Mouse (Mus musculus): ENCODE data around the gene Fam83f. TPM values are rescaled to one million over a fixed set of nuclear protein-coding genes. Genes with fewer than 3 reads are reported as not detected.

Fam83f gene
- polyA plus RNA-seq, 1 experiment from 2014 or later: 2.9 TPM

DNA sequence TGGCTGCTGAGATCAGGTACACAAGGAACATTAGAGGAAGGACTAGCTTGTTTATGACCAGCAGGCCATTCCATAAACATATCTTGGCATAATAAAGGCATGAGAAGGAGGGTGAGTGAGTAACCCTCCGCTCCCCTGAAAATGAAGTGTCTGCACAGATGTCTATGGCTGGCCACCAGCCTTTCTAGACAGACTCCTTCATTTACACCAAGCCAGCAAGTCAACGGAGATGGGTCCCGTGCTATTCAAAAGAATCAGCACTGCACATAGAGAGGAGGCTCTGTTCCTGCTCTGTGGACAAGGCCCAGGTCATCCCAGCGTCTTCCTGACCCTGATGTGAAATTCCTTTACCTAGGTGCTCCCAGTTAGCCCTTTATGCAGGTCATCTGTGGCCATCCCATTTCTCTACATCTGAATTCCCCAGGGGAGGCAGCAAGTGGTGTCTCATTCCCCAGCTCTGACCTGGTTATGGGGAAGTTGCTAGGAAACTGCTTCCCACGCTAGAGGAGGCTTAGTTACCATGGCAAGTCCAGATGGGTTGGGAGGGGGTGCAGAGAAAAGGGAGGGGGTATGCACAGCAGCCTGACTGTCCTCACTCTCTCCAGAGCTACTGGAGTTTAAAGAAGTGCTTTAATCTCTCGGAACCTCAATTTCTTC, 12.7 kb upstream of the Fam83f start:
- ATAC-seq (ENCODE audit: low FRiP score, low TSS enrichment): no peak
- 75% methylated on average over 6 of the region's 6 CpGs for WGBS
- H3K4me3 ChIP-seq (ENCODE audit: low read length): no peak overlapping the region

DNA sequence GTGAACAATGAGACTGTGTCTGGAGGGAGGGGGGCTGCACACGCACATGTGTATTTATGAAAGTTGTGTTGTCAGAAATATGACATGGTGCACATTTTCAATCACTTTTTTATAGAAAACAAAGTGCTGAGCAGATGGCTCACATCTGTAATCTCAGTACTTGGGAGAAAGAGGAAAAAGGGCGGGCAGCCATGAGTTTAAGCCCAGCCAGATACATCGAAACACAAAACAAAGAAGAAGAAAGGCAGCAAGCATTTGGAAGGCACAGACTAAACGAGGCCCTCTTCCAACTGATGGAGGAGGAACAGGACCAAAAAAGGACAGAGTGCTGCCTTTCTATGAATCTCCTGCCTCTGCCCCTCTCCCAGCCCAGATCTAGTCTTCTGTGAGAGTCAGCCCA, 10.7 kb upstream of the Fam83f start:
- Histone ChIP-seq H3K27ac (ENCODE audit: low read depth, low read length) (no peak overlapping the region), H3K27me3 (ENCODE audit: control insufficient read depth, insufficient read depth, low read length) (no peaks in the 10 kb centered on the region), H3K4me2 (replicated peaks; ENCODE audit: low read depth, low read length) (no peak overlapping the region), H3K4me1 (ENCODE audit: control insufficient read depth, insufficient read depth, low read length) (no peaks in the 10 kb centered on the region), H3K36me3 (ENCODE audit: control insufficient read depth, insufficient read depth, low read length) (no peaks in the 10 kb centered on the region), H3K9me3 (ENCODE audit: control insufficient read depth, low read length) (no peaks in the 10 kb centered on the region), H3K9ac (ENCODE audit: low read depth, low read length) (no peak overlapping the region), H3K4me3 (ENCODE audit: low read length) (no peak overlapping the region)
- no peak for ATAC-seq (ENCODE audit: low FRiP score, low TSS enrichment)
- WGBS: 62% methylated on average over 4 of the region's 4 CpGs

More for the DNA sequence above, 12.7 kb upstream of the Fam83f start:
- no peak overlapping the region for H3K4me2 ChIP-seq (replicated peaks; ENCODE audit: low read depth, low read length)
- no peaks in the 10 kb centered on the region for H3K36me3 ChIP-seq (ENCODE audit: control insufficient read depth, insufficient read depth, low read length)
- no peaks in the 10 kb centered on the region for H3K4me1 ChIP-seq (ENCODE audit: control insufficient read depth, insufficient read depth, low read length)
- H3K9me3 ChIP-seq (ENCODE audit: control insufficient read depth, low read length): no peaks in the 10 kb centered on the region
- H3K27ac ChIP-seq (ENCODE audit: low read depth, low read length): no peak overlapping the region
- H3K9ac ChIP-seq (ENCODE audit: low read depth, low read length): no peak overlapping the region
- no peaks in the 10 kb centered on the region for H3K27me3 ChIP-seq (ENCODE audit: control insufficient read depth, insufficient read depth, low read length)

DNA sequence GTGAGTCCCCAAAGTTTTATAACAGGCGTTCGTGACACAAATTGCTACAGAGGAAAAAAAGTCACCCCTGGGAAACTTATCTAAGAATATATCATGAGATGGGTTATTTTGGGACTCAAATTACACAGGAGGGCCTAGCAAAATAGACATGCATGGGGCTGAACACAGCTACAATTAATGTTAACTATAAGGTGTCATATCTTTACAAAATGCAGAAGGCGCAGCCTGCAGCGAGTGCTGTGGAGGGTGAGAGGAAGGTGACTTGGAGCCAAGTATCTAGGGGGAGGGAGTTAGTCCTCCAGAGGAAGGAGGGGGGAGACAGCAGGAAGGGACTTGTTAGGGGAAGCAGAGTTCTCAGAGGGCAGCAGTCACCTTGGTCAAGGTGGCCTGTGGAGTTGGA, 7.2 kb upstream of the Fam83f start:
- ATAC-seq (ENCODE audit: low FRiP score, low TSS enrichment): no peak
- no peak overlapping the region for H3K4me2 ChIP-seq (replicated peaks; ENCODE audit: low read depth, low read length)

DNA sequence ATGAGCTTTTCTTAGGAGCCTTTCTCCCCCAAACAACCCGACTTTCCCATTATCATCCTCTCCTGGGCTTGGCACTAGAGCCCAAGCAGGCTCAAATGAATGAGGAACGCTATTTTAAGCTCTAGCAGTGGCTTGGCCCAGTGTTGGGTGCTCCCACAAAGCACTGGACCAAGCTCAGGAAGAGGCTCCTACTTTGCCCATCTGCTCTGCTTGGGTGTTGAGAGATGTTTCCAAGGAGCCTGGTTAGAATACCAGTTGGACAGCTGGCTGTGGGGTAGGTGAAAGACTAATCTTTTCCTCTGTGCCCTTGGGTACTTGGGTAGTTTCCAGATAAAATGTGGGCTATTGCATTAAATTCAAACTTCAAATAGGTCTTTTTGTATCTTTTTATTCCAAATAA, 1.2 kb downstream of the Fam83f start:
- no peak overlapping the region for H3K27ac ChIP-seq (ENCODE audit: low read depth, low read length)
- H3K4me1 ChIP-seq (ENCODE audit: control insufficient read depth, insufficient read depth, low read length): peaks cover 4% of the 10 kb centered on the region; the same call in 1 of the 2 replicates
- H3K4me2 ChIP-seq (replicated peaks; ENCODE audit: low read depth, low read length): no peak overlapping the region
- WGBS: 48% methylated on average over 2 of the region's 2 CpGs
- H3K9ac ChIP-seq (ENCODE audit: low read depth, low read length): no peak overlapping the region
- ATAC-seq (ENCODE audit: low FRiP score, low TSS enrichment): no peak
- no peak overlapping the region for H3K4me3 ChIP-seq (ENCODE audit: low read length)
- peaks cover 27% of the 10 kb centered on the region for H3K27me3 ChIP-seq (ENCODE audit: control insufficient read depth, insufficient read depth, low read length)
- no peaks in the 10 kb centered on the region for H3K36me3 ChIP-seq (ENCODE audit: control insufficient read depth, insufficient read depth, low read length)
- no peaks in the 10 kb centered on the region for H3K9me3 ChIP-seq (ENCODE audit: control insufficient read depth, low read length)

More for the DNA sequence above, 7.2 kb upstream of the Fam83f start:
- no peaks in the 10 kb centered on the region for H3K27me3 ChIP-seq (ENCODE audit: control insufficient read depth, insufficient read depth, low read length)
- WGBS: 65% methylated on average over 4 of the region's 4 CpGs
- no peak overlapping the region for H3K9ac ChIP-seq (ENCODE audit: low read depth, low read length)
- no peak overlapping the region for H3K27ac ChIP-seq (ENCODE audit: low read depth, low read length)
- no peak overlapping the region for H3K4me3 ChIP-seq (ENCODE audit: low read length)
- peaks cover 4% of the 10 kb centered on the region; the same call in 1 of the 2 replicates for H3K9me3 ChIP-seq (ENCODE audit: control insufficient read depth, low read length)
- no peaks in the 10 kb centered on the region for H3K36me3 ChIP-seq (ENCODE audit: control insufficient read depth, insufficient read depth, low read length)
- H3K4me1 ChIP-seq (ENCODE audit: control insufficient read depth, insufficient read depth, low read length): no peaks in the 10 kb centered on the region

DNA sequence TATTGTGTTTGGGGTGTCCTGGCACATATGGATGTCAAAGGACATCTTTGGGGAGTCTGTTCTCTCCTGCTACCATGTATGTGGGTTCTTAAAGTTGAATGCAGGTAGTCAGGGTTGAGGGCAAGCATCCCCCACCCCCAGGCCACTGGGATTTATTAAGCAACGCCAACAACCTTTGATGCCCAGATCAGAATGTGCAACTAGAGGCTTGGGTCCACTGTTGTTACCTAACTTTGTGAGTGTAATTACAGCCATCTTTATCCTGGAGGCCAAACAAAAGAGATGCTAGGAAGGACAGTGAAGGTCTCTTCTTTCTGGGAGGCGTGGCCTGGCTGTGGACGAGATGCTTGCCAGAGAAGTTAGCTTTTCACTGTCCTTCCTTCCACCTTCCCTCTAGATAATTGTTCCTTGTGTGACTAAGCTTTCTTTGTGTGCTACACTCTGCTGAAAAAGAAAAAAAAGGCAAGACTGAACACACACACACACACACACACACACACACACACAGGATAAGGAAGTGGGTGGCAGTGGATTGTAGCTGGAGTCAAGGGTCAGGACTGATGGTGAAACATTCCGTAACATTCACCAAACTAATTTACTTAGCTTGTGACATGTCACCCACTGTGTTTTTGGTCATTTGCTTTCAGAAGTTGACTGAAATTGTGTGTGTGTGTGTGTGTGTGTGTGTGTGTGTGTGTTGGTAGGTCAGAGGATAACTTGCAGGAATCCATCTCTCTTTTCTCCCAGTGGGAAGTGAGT, 1.9 kb downstream of the Fam83f start:
- Histone ChIP-seq H3K4me3 (ENCODE audit: low read length) (no peak overlapping the region), H3K9ac (ENCODE audit: low read depth, low read length) (no peak overlapping the region), H3K9me3 (ENCODE audit: control insufficient read depth, low read length) (no peaks in the 10 kb centered on the region), H3K27ac (ENCODE audit: low read depth, low read length) (no peak overlapping the region), H3K27me3 (ENCODE audit: control insufficient read depth, insufficient read depth, low read length) (peaks cover 27% of the 10 kb centered on the region), H3K4me1 (ENCODE audit: control insufficient read depth, insufficient read depth, low read length) (peaks cover 4% of the 10 kb centered on the region; the same call in 1 of the 2 replicates), H3K36me3 (ENCODE audit: control insufficient read depth, insufficient read depth, low read length) (no peaks in the 10 kb centered on the region), H3K4me2 (replicated peaks; ENCODE audit: low read depth, low read length) (no peak overlapping the region)
- WGBS: 69% methylated on average over 4 of the region's 4 CpGs
- no peak for ATAC-seq (ENCODE audit: low FRiP score, low TSS enrichment)

DNA sequence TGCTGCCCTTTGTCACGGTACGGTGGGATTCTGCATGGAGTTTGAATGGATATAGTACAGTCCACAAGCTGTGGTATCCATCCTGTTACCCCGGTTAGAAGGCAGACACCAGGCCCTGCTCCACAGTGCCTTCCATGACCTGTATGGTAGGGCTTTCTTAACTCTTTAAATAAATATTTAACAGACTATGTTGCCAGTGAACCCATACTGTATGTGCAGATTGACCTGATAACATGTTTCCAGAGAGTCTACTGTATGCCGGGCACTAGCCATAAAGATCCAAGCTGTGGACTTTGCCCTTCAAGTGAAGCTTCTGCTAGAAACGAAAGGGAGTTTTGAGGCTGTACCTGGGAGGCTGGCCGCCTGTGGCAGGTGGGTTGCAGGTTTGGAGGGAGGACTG, 3.1 kb downstream of the Fam83f start:
- Histone ChIP-seq H3K4me1 (ENCODE audit: control insufficient read depth, insufficient read depth, low read length) (peaks cover 6% of the 10 kb centered on the region), H3K9me3 (ENCODE audit: control insufficient read depth, low read length) (no peaks in the 10 kb centered on the region), H3K4me3 (ENCODE audit: low read length) (no peak overlapping the region), H3K27ac (ENCODE audit: low read depth, low read length) (no peak overlapping the region), H3K9ac (ENCODE audit: low read depth, low read length) (no peak overlapping the region), H3K36me3 (ENCODE audit: control insufficient read depth, insufficient read depth, low read length) (no peaks in the 10 kb centered on the region), H3K4me2 (replicated peaks; ENCODE audit: low read depth, low read length) (no peak overlapping the region), H3K27me3 (ENCODE audit: control insufficient read depth, insufficient read depth, low read length) (peaks cover 27% of the 10 kb centered on the region)
- ATAC-seq (ENCODE audit: low FRiP score, low TSS enrichment): no peak
- WGBS: 71% methylated on average over 6 of the region's 6 CpGs

DNA sequence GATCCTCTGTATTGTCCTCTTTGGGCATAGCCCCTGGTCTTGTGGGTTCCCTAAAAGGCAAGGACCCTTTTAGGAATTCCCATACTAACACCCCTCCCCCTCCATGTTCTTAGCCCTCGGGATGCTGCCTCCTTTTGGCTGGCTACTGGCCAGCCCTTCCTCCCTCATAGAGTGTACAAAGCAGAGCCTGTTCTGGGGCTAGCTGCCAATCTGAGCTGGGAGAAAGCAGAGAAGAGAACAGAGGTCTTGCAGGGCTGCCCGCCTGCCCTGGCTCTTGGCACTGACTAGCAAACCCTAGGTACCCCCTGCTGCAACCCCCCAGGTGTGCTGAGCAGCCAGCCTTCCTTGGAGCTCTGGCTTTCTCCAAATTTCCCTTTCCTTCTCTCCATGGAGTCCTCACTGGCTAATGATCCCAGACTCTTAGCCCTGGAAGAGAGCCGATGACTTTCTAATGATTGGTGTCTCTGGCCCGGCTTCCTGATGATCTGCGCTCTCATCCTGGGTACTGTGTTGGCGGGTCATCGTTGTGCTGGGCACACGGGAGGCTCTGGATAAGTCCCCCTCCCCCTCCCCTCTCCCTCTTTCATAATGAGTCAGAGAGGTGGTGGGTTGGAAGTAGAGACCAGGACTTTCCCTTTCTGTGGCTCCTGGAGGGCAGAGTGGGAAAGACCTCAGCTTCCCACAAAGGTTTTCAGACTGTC, 8.0 kb downstream of the Fam83f start:
- H3K4me2 ChIP-seq (replicated peaks; ENCODE audit: low read depth, low read length): no peak overlapping the region
- no peak overlapping the region for H3K4me3 ChIP-seq (ENCODE audit: low read length)
- H3K9ac ChIP-seq (ENCODE audit: low read depth, low read length): no peak overlapping the region
- H3K27me3 ChIP-seq (ENCODE audit: control insufficient read depth, insufficient read depth, low read length): no peaks in the 10 kb centered on the region; the same call in 1 of the 2 replicates
- 62% methylated on average over 8 of the region's 8 CpGs for WGBS
- H3K4me1 ChIP-seq (ENCODE audit: control insufficient read depth, insufficient read depth, low read length): peaks cover 9% of the 10 kb centered on the region
- no peaks in the 10 kb centered on the region for H3K9me3 ChIP-seq (ENCODE audit: control insufficient read depth, low read length)
- ATAC-seq (ENCODE audit: low FRiP score, low TSS enrichment): no peak
- no peaks in the 10 kb centered on the region for H3K36me3 ChIP-seq (ENCODE audit: control insufficient read depth, insufficient read depth, low read length)
- H3K27ac ChIP-seq (ENCODE audit: low read depth, low read length): no peak overlapping the region

DNA sequence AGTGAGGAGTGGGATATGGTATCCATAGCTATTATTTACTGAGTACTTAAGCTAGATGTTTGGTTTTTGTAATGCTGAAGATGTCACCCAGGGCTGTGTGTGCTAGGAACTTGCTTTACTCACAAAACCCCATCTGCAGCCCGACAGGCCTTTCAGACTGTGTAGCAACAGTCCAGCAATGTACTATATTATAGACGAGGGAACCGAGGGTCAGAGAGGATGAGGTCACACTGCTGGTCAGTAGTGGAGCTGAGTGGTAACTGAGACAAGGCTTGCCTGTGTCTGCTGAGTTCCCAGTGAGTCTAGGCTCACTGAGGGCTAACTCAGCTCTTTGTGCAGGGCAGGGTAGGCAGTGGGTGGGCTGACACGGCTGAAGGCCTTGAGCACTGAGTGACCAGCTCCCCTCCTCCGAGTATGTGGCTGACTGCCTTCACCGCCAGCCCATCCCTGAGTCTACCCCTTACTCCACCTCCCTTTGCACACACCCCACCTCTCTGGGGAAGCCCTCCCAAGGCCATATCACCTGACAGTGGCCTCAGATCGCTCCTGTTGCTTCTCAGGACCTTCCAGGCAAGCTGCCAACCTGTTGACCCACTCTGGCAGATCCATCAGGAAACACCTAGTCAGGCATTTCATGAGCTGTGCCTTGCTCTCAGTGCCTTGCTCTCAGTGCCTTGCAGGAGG, 8.8 kb downstream of the Fam83f start:
- Histone ChIP-seq H3K4me2 (replicated peaks; ENCODE audit: low read depth, low read length) (no peak overlapping the region), H3K9me3 (ENCODE audit: control insufficient read depth, low read length) (no peaks in the 10 kb centered on the region), H3K4me3 (ENCODE audit: low read length) (no peak overlapping the region), H3K36me3 (ENCODE audit: control insufficient read depth, insufficient read depth, low read length) (no peaks in the 10 kb centered on the region), H3K27me3 (ENCODE audit: control insufficient read depth, insufficient read depth, low read length) (no peaks in the 10 kb centered on the region; the same call in 1 of the 2 replicates), H3K4me1 (ENCODE audit: control insufficient read depth, insufficient read depth, low read length) (peaks cover 17% of the 10 kb centered on the region), H3K27ac (ENCODE audit: low read depth, low read length) (no peak overlapping the region), H3K9ac (ENCODE audit: low read depth, low read length) (no peak overlapping the region)
- 39% methylated on average over 7 of the region's 7 CpGs for WGBS
- peak; percentile 64 for ATAC-seq (ENCODE audit: low FRiP score, low TSS enrichment)
